Mouse (Mus musculus) liver, adult 2 months (tissue): ENCODE data around the gene Usp50.

Experiments
- CTCF ChIP-seq: fragments of 200-500 bp; IDR thresholded peaks from 2 replicates; pipeline ENCODE4 v1.5.1; 2011; ENCODE audit warnings: low read depth, low read length, control low read depth
- POLR2A ChIP-seq: fragments of 200-500 bp; IDR thresholded peaks from 2 replicates; pipeline ENCODE4 v1.6.1; 2011; ENCODE audit warnings: low read length, control low read depth; ENCODE audit not compliant: insufficient read depth; ENCODE audit errors: extremely low read depth

GRCm38 (mm10) chr2:126782433-126782832, 837 bp downstream of the Usp50 start:
- TF ChIP-seq CTCF (peak; percentile 54), POLR2A (no peak)
